Mouse (Mus musculus): ENCODE results near the gene Ffar1.

Gene Ffar1

DNA sequence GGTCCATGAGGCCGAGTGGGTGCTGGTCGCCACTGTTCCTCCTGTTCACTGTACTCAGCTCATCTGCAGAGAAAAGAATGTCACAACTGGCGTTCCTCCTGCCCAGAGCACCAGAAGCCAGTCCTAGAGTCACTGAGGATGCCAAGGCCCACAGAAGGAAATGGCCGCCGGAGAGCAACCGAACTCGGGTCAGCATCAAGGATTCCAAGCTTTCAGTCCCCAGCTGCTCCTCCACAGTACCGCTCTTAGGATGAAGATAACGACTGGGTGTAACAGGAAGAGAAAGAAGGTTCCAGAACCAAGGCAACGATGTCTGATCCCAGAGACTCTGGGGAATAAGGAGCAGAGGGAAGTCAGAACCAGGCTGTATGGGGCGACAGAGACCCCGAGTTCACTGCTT is at the start of gene Ffar1:
Ffar1 (minus strand) TSS at position 101 of the 400 bp plus-strand sequence.
- no peak for DNase-seq (ENCODE audit: low spot score)

DNA sequence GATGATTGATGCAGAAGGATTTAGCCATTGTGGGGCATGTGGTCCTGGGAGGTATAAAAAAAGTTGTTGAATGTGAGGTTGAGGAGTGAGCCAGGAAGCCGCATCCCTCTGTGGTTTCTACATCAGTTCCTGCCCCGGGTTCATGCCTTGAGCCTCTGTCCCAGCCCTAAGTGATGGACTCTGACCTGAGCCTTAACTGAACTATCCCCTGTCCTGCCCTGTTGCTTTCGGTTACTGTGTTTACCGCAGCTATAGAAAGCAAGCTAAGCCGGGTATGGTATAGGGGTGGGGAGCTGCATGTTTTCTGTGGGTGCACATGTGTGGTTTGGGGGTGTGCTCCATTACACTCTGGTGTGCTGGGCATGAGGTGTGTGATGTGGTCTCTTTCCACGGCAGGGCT is 48.4 kb upstream of the Ffar1 start:
- DNase-seq (ENCODE audit: low spot score): no peak

DNA sequence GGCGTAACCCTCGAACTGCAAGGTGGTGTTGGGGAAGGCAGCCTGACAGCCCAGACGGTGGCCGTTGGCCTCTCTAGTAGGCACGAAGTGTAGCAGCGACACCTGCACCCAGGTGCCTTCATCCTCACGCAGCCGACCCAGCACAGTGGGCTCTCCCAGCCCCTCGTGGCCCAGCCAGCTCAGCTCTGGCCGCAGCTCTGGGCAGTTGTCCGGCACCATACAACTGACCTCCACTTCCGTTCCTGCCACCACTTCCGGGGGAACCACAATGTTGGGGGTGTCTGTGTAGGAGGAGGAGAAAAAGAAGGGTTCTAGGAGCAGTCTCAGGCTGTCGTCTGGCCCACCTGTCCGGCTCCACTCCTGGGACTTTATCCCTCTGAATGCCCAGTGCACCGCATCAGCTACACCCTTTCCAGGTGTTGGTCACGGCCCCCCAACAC is 47.6 kb upstream of the Ffar1 start:
- DNase-seq (ENCODE audit: low spot score): no peak

DNA sequence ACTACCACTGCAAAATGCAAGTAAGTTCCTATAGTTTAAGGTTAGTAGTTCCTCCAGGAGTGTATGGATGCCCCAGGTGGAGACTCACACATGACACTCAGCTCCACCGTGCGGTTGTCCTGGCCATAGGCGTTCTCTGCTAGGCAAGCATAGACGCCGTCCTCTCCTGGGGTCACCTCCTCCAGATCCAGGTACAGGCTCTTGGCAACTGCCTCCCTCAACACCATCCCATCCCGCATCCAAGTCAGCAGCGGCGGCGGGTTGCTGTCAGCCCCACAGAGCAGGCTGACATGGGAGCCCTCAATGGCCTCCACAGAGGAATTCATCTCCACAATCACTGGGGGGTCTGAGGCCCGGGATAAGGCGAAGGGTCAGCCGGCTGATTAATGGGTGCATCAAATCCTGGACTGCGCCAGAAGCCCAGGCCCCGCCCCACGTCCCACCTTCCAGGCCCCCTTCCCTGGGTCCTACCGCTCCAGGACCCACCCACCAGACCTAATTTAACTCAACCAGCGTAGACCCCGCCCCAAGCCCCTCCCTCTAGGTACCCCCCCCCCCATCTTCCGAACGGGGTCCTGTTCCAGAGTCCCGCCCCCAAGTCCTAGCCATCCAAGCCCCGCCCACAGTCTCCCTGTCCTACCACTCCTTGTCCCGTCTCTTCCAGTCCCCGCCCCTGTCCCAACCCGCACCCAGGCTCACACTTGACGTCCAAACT is 47.1 kb upstream of the Ffar1 start:
- DNase-seq (ENCODE audit: low spot score): peak; percentile 69

DNA sequence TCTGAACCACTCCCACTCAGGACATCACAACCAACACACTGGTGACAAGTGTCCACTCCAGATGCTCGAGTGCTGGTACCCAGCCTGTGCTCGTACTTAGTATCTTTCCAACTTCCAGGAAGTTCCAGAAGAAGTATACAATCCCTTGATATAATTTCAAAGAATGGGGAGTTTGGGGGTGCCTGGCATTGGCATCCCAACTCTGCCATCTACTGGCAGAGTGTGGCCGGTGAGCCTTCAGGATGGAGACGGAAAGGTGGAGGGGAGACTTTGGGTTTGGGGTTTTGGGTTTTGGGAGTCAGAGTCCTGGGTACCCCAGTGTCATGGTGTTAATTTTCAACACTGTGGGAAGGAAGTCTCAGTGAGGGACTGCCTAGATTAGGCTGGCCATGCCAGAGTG is 42.7 kb upstream of the Ffar1 start:
- no peak for DNase-seq (ENCODE audit: low spot score)

DNA sequence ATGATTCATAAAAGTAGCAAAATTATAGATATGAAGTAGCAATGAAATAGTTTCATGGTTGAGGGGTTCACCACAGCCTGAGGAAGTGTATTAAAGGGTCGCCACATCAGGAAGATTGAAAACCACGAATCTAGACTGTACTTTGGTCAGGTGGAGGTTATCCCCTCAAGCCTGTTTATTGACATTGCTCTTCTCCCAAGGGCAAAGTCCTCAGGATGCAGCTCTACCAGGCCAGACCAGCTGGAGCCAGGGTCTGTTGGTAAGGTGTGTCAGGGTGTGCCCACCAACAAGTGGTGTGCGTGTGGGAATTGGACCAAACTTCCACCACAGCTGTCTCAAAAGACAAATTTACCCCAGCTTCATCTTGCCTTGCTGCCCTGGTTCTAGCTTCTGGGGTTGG is 33.9 kb upstream of the Ffar1 start:
- DNase-seq (ENCODE audit: low spot score): no peak

DNA sequence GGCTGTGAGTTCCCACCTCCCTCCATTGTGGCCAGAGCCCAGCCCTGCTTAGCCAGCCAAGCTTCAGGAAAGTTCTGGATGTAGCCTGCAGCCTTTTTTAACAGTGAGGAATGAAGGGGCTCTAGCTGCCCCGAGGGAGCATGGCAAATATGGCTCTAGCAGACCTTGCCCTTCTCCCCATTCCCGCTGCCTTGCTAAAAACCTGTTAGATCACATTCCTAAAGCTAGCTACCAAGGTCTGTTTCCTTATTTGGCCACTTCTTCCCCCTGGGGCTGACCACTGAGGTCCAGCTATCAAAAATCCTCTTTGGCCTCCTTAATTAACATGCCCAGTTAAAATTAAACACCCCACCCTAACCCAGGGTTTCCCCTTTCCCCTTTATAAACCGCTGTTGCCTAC is 31.2 kb upstream of the Ffar1 start:
- no peak for DNase-seq (ENCODE audit: low spot score)

DNA sequence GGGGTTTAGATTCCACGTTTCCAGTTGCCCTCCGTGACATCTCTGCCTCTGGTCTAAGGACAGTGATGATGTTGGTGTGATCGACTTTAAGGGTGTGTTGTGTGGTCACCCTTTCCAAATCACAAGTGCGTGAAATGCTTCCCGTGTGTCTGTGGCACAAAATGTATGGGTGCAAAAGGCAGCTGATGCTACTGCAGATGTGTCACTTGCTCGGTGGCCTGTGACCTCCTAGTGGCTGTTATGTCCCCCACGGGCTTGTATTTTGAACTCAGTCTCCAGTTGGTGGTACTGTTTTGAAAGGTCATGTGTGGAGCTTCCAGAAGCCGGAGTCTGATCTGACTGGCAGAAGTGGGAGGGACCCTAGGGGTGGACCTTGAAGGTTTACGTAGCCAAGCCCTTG is 30.4 kb upstream of the Ffar1 start:
- DNase-seq (ENCODE audit: low spot score): no peak

DNA sequence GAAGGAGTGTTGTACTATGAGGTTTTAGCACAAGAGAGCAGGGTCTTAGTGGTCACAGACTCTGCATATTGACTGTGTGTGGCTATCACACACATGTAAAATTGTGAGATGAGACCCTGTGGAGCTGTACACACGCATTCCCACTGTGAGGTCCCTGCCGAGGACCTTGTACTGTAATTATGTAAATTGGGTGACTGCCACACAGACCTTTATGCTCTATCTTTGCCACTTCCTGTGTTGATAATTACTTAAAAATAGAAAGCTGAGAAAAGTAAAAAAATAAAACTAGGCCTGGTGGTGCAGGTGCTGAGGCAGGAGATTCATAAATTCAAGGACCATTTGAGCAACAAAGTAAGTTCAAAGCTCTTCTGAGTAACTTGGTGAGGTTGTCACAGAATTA is 29.3 kb upstream of the Ffar1 start:
- DNase-seq (ENCODE audit: low spot score): no peak

DNA sequence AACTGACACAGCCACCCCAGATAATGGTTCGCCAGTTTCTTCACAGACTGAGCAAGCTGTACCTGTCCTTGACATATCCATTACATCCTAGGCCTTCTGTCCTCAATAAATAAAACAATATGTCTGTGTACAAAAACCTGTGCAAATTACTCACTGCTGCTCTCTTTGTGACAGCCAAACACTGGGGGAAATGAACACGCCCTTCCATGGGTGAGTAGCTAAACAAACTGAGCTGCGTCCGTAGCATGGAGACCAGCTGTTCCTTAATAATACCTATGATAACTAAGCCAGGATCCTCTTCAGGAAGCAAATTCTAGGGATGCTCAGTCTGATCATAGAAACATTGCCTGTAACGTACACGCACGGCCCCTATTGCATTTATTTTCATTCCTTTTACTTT is 27.4 kb upstream of the Ffar1 start:
- no peak for DNase-seq (ENCODE audit: low spot score)

DNA sequence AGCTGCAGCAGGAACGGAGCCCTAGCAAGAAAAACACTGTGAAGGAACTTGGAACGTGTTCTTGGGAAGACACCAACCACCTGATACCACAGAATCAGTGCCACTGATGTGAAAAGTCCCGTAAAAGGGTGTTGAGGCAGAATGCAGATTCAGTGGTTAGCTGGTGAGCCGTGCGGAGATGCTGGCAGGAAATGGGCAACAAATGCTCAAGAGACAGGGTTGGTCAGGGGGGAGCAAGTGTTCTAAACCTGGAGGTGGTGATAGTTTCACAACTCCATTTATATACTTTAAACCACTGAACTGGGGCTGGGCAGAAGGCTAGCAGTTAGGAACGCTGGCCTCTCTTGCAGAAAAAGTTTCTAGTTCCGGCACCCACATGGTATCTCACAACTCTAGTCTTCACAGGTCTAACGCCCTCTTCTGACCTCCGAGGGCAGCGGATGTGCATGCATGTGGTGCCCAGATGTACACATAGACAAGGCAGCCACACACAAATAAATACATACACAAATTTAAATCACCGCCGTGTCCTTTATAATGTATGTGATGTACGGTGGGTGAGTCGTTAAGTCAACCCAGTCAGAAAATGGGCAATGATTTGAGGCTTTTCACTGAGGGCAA is 26.3 kb upstream of the Ffar1 start:
- DNase-seq (ENCODE audit: low spot score): no peak

DNA sequence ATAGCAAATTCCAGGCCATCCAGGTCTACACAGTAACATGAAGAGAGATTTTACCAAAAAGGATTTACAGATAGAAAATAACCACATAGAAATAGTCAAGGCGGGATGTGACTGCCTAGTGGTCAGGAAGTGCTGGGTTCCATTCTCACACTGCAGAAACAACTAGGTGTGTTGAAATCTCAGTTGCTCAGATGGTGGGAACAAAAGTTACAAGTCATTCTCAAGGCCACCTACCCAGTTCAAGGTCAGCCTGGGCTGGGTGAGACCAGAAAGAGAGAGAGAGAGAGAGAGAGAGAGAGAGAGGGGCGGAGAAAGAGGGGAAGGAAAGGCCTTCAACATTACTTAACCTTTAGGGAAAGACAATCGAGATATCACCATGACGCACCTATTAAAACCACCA is 25.5 kb upstream of the Ffar1 start:
- no peak for DNase-seq (ENCODE audit: low spot score)

DNA sequence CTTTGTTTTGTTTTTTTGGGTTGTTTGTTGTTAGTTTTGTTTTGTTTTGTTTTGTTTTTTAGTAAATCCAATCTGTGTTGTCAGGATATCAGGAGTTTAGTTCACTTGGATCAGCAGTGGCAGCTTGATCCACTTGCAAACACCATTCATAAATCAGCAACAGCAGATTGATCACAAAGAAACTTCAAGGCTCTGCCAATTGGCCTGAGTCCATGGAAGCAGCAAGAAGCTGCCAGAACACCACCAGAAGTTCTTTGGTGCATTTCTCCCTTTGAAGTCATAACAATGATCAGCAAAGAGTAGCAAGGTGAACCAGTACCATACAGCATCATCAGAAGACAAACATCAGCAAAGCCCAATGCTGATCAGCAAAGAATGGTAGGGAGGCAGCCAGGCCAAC is 22.7 kb upstream of the Ffar1 start:
- no peak for DNase-seq (ENCODE audit: low spot score)

DNA sequence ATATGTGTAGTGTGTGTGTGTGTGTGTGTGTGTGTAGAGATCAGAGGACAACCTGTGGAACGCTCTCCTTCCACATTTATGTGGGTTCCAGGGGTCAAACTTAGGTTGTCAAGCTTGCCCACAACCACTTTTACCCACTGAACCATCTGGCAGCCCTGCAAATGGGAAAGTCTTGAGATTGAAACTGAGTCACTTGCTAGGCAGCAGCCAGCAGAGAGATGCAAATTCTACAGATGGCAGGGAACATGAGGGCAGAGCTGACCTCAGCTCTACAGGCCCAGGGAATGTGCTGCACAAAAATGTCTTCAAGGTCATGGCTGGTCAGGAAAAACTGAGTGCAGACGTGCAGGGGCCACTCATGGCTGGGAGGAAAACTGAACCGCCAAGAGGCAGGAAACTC is 20.0 kb upstream of the Ffar1 start:
- DNase-seq (ENCODE audit: low spot score): no peak

DNA sequence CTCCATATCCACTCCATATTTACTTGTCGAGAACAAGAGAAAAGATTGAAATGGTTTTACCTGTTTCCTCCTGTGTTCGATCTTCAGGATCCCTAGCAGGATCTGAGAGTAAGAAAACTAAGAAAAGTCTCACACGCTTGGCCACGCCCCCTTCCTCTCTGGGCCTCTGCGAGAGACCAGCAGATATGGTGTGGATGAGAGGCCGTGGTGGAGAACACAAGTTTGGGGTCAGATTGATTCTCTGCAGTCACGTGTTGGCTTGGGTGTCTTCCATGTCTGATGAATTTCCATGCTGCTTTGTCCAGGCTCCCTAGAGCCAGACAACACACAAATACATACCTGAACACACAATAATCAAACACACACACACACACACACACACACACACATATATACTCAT is 18.8 kb upstream of the Ffar1 start, which contains the start of gene Cd22:
Cd22 (minus strand) TSS at position 167 of the 400 bp plus-strand sequence.
- DNase-seq (ENCODE audit: low spot score): no peak

DNA sequence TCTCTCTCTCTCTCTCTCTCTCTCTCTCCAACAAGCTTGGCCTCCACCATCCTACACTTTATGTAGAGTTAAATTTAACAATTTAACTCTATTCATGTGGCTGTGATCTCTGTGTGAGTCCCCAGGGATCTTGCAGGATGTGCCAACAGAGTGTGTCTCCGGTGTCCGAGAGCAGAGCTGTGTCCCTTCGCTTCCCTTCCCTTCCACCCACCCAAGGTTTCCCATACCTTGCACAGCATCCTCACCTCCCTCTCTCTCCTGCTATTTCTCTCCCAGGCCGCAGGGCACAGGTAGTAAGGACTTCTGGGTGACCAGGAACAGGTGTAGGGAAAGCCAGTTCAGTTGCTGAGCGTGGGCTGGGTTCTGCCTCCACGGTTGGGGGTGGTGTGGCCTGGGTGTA is 17.6 kb upstream of the Ffar1 start:
- no peak for DNase-seq (ENCODE audit: low spot score)

DNA sequence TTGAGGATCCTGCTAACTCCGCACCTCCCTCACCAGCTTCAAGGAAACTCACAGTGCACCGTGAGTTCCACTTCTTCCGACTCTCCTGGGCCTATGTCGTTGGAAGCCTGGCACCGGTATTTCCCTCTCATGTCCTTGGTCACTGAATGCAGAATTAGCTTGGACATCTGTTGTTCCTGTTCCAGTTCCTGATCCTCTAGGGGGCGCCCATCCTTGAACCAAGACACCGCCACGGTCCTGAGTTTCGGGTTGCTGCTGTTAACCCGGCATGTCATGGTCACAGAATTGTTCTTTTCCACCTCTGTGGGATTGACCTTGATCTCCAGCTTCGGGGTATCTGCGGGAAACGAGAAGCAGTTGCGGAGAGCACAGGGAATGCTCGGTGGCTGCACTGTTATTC is 11.7 kb upstream of the Ffar1 start:
- peak; percentile 94 for DNase-seq (ENCODE audit: low spot score)

DNA sequence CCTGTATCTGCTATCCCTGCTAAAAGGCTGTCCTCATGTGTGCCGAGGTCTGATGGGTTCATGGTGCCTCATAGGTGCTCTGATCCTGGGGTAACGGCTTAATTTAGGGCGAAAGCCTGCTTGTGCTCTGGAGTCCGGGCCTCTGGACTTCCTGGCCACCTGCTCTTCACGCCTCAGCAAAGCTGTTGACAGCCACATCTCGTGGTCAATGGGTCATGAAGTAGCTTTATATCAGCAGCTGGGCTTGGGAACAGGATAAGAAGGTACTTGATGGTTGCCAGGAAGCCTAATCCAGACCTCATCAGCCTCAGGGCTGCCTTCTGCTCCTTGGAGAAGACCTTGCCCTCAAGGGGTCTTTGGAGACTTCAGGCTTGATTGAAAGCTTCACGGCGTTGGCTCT is 2.0 kb upstream of the Ffar1 start:
- no peak for DNase-seq (ENCODE audit: low spot score)

DNA sequence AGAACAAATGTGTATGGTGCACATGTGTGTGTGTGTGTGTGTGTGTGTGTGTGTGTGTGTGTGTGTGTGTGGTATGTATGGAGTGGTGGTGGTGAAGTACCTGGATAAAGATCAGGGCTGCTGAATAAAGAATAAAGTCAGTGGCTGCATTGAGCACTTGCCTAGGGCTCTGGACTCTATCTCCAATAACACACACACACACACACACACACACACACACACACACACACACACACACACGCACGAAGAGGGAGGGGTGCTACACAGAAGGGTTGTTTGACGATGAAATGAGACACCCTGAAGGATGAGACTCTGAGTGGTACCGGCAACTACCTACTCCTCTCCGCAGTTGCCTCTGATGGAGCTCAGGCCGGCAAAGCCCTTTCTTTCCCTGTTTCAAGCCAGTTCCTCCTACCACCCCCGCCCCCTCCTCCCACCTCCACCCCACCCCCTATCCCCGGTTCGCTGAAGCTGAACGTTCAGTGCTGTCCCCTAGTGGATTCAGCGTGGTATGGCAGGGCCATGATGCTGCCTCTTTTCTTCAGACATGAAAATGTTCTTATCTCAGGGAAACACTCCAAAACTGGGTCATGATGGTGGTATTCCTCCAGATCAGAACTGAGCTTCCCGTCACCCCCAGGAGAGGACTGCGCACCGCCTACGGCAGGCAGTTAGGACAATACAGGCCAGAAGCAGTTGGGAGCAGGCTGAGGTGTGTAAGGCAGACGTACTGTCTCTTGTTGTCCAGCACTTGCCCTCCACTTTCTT is 1.5 kb downstream of the Ffar1 start:
- DNase-seq (ENCODE audit: low spot score): peak; percentile 76

DNA sequence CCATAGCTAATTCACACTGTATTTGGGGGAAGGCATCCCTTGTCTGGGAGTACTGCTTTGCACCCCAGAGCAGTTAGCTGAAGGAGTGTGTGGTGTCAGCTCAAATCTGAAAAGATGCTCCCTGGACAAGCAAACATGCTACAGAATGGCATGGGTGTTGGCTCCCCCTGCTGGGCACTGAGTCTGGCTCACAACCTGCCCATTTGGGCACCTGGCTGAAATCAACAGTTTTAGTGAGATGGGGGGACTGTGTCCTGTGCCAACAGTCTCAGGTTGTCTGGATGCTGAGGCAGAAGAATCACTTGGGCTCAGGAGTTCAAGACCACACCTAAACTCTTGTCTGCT is 2.1 kb downstream of the Ffar1 start:
- peak; percentile 92 for DNase-seq (ENCODE audit: low spot score)

DNA sequence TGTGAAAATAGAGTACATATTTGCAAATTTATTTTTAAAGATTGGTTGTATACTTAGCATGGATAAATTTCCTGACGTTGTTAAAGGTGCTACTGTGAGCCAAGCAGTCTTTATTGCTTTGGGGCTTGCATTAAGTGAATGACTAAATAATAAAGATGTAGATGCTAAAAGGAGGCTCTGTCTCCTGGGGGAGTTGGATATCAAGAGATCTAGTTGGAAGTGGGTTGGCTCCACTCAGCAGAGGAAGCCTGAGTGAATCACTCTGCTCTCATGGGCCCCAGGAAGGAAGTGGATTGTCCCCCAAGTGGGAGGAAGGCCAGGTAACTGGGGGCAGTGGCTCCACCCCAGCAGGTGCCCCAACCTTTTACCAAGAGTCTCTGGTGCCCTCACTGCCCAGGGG is 3.6 kb downstream of the Ffar1 start:
- no peak for DNase-seq (ENCODE audit: low spot score)

DNA sequence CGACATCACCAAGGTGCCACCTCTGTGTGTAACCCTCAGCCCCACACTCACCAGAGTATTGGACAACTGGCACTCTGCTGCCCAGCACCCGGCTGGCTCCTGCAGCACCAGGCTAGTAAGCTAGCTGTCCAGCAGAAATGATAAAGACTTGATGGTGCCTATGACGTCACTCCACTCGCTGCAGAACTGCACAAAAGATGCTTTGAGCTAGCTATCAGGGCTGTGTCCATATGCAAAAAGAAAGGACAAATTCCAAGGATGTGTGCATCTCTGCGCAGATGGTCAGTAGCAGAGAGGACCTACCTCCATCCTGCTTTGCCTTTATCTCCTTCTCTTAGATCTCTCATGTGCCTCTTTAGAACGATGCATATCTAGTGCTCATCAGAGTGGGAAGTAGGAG is 5.3 kb downstream of the Ffar1 start, which contains the start of gene Ffar3:
Ffar3 (minus strand) TSS at position 101 of the 400 bp plus-strand sequence.
- DNase-seq (ENCODE audit: low spot score): no peak

DNA sequence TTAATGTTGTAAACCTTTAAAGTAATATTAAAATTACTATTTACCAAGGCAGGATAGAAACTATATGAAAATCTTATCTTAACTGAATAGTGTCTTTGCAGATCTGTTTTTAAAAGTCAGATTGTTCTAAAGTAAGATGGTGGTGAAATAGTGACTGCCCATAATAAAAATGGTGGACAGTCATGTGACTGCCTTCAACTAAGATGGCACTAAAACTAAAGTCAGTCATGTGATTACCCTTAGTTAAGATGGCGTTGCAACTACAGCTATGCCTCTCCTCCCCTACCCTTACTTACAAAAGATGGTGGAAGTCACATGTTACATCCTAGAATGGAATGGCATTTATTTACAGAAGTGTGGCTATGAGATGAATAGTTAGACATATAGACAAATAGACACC is 9.9 kb downstream of the Ffar1 start:
- DNase-seq (ENCODE audit: low spot score): no peak
